Mouse (Mus musculus) CH12.LX (cell line): ENCODE results near the gene Foxo1.

ENCODE experiments used
- CTCF ChIP-seq, 2 experiments: IDR thresholded peaks in 1 of 2; conservative IDR thresholded peaks in 1 of 2; 2 replicates each; pipeline ENCODE4 v1.5.1; 2011 to 2012; ENCODE audit warnings: low read depth in 2 of 2, low read length in 2 of 2, improper control_type of control experiment in 1 of 2, inconsistent platforms in 1 of 2, mild to moderate bottlenecking in 1 of 2, moderate library complexity in 1 of 2
- KAT2A ChIP-seq: IDR thresholded peaks from 2 replicates; pipeline ENCODE4 v1.6.1; 2012; ENCODE audit warnings: low read length, improper control_type of control experiment, inconsistent platforms; ENCODE audit not compliant: insufficient replicate concordance
- POLR2A ChIP-seq: IDR thresholded peaks from 2 replicates; pipeline ENCODE4 v1.6.1; 2011; ENCODE audit warnings: low read depth, mild to moderate bottlenecking, improper control_type of control experiment, low read length
- SIN3A ChIP-seq: IDR thresholded peaks from 2 replicates; pipeline ENCODE4 v1.6.1; 2012; ENCODE audit warnings: low read length, improper control_type of control experiment, inconsistent platforms
- USF1 ChIP-seq: IDR thresholded peaks from 2 replicates; pipeline ENCODE4 v1.6.1; 2014; ENCODE audit warnings: low read depth, mild to moderate bottlenecking, inconsistent platforms, low read length, improper control_type of control experiment
- ZMIZ1 ChIP-seq: IDR thresholded peaks from 2 replicates; pipeline ENCODE4 v1.6.1; 2012; ENCODE audit warnings: low read depth, mild to moderate bottlenecking, inconsistent platforms, low read length, improper control_type of control experiment

GRCm38 (mm10) chr3:52271376-52271775, 3.2 kb downstream of the Foxo1 start:
- TF ChIP-seq SIN3A = peak; percentile 90
- no peak for TF ChIP-seq POLR2A
- no peak for TF ChIP-seq CTCF (conservative IDR thresholded peaks at IDR 0.05 in 1 of 2, IDR thresholded peaks at IDR 0.05 in 1 of 2; ENCODE audit: low read depth in 2 of 2, low read length in 2 of 2)
- no peak for TF ChIP-seq ZMIZ1
- no peak for TF ChIP-seq USF1
- TF ChIP-seq KAT2A = no peak
